Mouse (Mus musculus): ENCODE data around the gene Gm10436. TPM values are rescaled to one million over a fixed set of nuclear protein-coding genes. Genes with fewer than 3 reads are reported as not detected.
"Not testable (repeated sequence)": the region's sequence is repeated elsewhere in the genome, so short reads cannot be mapped to it uniquely, and the experiment has no call there.

Gene Gm10436
- polyA plus RNA-seq (2015; fragmentation: Nextera tagmentation; extraction: Ambion mirVana), result not detected in 2 replicates

- H3K27me3 ChIP-seq (replicated peaks); H3K9me3 ChIP-seq; H3K4me3 ChIP-seq; H3K9ac ChIP-seq; H3K27ac ChIP-seq (replicated peaks); H3K4me2 ChIP-seq; ATAC-seq (ENCODE audit: extremely low read depth, insufficient number of reproducible peaks, low FRiP score, low TSS enrichment); H3K36me3 ChIP-seq; H3K4me1 ChIP-seq: not testable (repeated sequence)
- 60% methylated on average over 1 of the region's 1 CpGs for WGBS
Observed at GRCm38 (mm10) chr12:88182008-88182407, at the start of gene Gm10436. Gm10436 (minus strand) TSS chr12:88182108.

GRCm38 (mm10) chr12:88219445-88219844 is 37.5 kb upstream of the Gm10436 start:
- H3K9ac ChIP-seq, result no peak overlapping the region
- H3K36me3 ChIP-seq, result no peaks in the 10 kb centered on the region
- H3K9me3 ChIP-seq, result no peaks in the 10 kb centered on the region; the same call in 1 of the 2 replicates
- H3K4me2 ChIP-seq, result no peak overlapping the region
- no peak overlapping the region for H3K4me3 ChIP-seq
- no peak overlapping the region for H3K27ac ChIP-seq (replicated peaks)
- no peaks in the 10 kb centered on the region for H3K27me3 ChIP-seq (replicated peaks)
- ATAC-seq (ENCODE audit: extremely low read depth, insufficient number of reproducible peaks, low FRiP score, low TSS enrichment), result no peak
- 78% methylated on average over 3 of the region's 3 CpGs for WGBS
- H3K4me1 ChIP-seq, result no peaks in the 10 kb centered on the region

GRCm38 (mm10) chr12:88218059-88218458 is 36.2 kb upstream of the Gm10436 start:
- H3K27ac ChIP-seq (replicated peaks); H3K27me3 ChIP-seq (replicated peaks); H3K9me3 ChIP-seq; H3K36me3 ChIP-seq; H3K4me2 ChIP-seq; H3K9ac ChIP-seq; H3K4me3 ChIP-seq; ATAC-seq (ENCODE audit: extremely low read depth, insufficient number of reproducible peaks, low FRiP score, low TSS enrichment); H3K4me1 ChIP-seq: not testable (repeated sequence)

GRCm38 (mm10) chr12:88214641-88215040 is 32.7 kb upstream of the Gm10436 start:
- no peaks in the 10 kb centered on the region for H3K27me3 ChIP-seq (replicated peaks)
- peaks cover 4% of the 10 kb centered on the region; the same call in 1 of the 2 replicates for H3K9me3 ChIP-seq
- no peaks in the 10 kb centered on the region for H3K36me3 ChIP-seq
- no peak overlapping the region for H3K9ac ChIP-seq
- 76% methylated on average over 12 of the region's 12 CpGs for WGBS
- no peak overlapping the region for H3K4me3 ChIP-seq
- H3K27ac ChIP-seq (replicated peaks), result no peak overlapping the region
- H3K4me1 ChIP-seq, result no peaks in the 10 kb centered on the region
- ATAC-seq (ENCODE audit: extremely low read depth, insufficient number of reproducible peaks, low FRiP score, low TSS enrichment), result no peak
- H3K4me2 ChIP-seq, result no peak overlapping the region

- WGBS, result 73% methylated on average over 9 of the region's 9 CpGs
- H3K4me1 ChIP-seq; H3K27ac ChIP-seq (replicated peaks); ATAC-seq (ENCODE audit: extremely low read depth, insufficient number of reproducible peaks, low FRiP score, low TSS enrichment); H3K9me3 ChIP-seq; H3K4me2 ChIP-seq; H3K9ac ChIP-seq; H3K36me3 ChIP-seq; H3K27me3 ChIP-seq (replicated peaks); H3K4me3 ChIP-seq: not testable (repeated sequence)
Observed at GRCm38 (mm10) chr12:88211458-88211857, 29.6 kb upstream of the Gm10436 start.

GRCm38 (mm10) chr12:88202856-88203255 is 20.9 kb upstream of the Gm10436 start:
- Histone ChIP-seq H3K4me3 (no peak overlapping the region), H3K36me3 (no peaks in the 10 kb centered on the region), H3K4me2 (no peak overlapping the region), H3K9ac (no peak overlapping the region), H3K9me3 (peaks cover under 1% of the 10 kb centered on the region), H3K27ac (replicated peaks) (no peak overlapping the region), H3K4me1 (no peaks in the 10 kb centered on the region), H3K27me3 (replicated peaks) (no peaks in the 10 kb centered on the region)
- WGBS, result 73% methylated on average over 2 of the region's 2 CpGs
- no peak for ATAC-seq (ENCODE audit: extremely low read depth, insufficient number of reproducible peaks, low FRiP score, low TSS enrichment)

Other genes with a start within 250 kb of the Gm10436 start
- not detected in 2 replicates for gene Gm2042, start 228.0 kb downstream of the Gm10436 start, polyA plus RNA-seq (2015; fragmentation: Nextera tagmentation; extraction: Ambion mirVana)
- gene Gm2075, start 170.3 kb downstream of the Gm10436 start, polyA plus RNA-seq (2015; fragmentation: Nextera tagmentation; extraction: Ambion mirVana), result not detected in 2 replicates
- gene Gm6803, start 163.3 kb downstream of the Gm10436 start, polyA plus RNA-seq (2015; fragmentation: Nextera tagmentation; extraction: Ambion mirVana), result not detected in 2 replicates
- not detected in 2 replicates for gene Gm2056, start 155.1 kb downstream of the Gm10436 start, polyA plus RNA-seq (2015; fragmentation: Nextera tagmentation; extraction: Ambion mirVana)
- not detected in 2 replicates for gene Gm16368, start 98.4 kb downstream of the Gm10436 start, polyA plus RNA-seq (2015; fragmentation: Nextera tagmentation; extraction: Ambion mirVana)
- not detected in 2 replicates for gene Gm8332, start 68.0 kb upstream of the Gm10436 start, polyA plus RNA-seq (2015; fragmentation: Nextera tagmentation; extraction: Ambion mirVana)
- gene Gm5662, start 92.4 kb upstream of the Gm10436 start, polyA plus RNA-seq (2015; fragmentation: Nextera tagmentation; extraction: Ambion mirVana), result not detected in 2 replicates
- not detected in 2 replicates for gene Gm5039, start 141.9 kb upstream of the Gm10436 start, polyA plus RNA-seq (2015; fragmentation: Nextera tagmentation; extraction: Ambion mirVana)
- 16.0 and 18.9 TPM in 2 replicates for gene Adck1, start 178.4 kb upstream of the Gm10436 start, polyA plus RNA-seq (2015; fragmentation: Nextera tagmentation; extraction: Ambion mirVana)

Data from heart, embryonic 13.5 days (tissue).